Mouse (Mus musculus): ENCODE results near the gene Adprhl1. TPM values are rescaled to one million over a fixed set of nuclear protein-coding genes. Genes with fewer than 3 reads are reported as not detected.
A peak's percentile ranks its signal among the peaks of the same experiment; 100 is the strongest.

Gene Adprhl1
- total RNA-seq, 2 experiments from 2014 or later, result 51.9 to 71.6 TPM

DNA sequence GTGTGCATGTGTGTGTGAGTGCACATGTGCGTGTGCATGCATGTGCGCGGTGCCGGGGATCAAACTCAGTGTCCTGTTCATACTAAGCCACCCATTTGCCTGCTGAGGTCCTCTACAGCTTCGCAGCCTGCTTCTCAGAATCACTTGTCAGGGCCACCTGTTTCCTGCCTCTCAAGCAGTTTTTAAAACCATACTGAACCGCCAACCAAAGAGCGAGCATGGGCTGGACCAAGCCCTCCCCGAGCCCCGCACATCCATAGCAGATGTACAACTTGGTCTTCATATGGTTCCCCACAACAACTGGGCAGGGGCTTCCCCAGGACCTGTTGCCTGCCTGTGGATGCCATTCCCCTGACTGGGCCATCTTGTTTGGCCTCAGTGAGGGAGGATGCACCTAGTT lies 13.9 kb downstream of the Adprhl1 start:
- intact Hi-C loops (cut with DNase I; ENCODE audit: low total_unique reads), result no loop called here
- DNase-seq, result no peak

DNA sequence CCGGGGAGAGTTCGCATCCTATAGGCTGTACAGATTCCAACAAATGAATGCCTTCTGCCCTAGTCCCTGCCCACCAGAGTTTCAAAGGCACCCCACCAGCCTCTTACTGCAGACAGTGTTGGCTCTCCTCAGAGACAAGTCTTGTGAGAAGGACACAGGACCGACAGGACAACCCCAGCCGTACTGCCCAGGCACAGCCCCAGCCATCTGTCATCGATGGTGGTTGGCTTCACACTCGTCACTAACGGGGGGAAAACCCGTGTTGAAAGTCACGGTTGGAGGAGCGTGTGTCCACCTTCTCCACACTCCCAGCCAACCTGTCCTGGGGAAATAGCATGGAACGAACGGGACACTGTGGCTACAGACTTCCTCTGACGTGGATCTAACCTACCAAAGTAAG lies 19.2 kb downstream of the Adprhl1 start:
- intact Hi-C loops (cut with DNase I; ENCODE audit: low total_unique reads), result no loop called here
- DNase-seq, result no peak

DNA sequence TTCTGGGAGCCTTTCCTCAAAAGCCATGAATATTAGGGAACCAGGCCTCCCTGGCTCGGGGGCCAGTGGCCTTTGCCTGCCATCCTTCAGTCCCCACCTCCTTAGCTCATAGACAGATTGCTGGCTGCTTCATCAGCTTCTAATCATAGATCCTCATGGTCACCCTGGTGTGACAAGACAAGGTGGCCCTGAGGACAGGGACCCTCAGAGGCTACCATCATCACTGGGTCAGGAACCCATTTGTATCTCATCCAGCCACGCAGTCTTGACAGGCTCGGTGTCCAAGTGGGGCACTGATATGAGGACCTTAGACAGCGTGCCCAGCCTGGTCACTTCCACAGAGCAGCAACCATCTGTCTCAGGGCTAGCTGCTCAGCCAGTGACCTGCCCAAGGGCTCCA lies 23.5 kb downstream of the Adprhl1 start:
- intact Hi-C loops (cut with DNase I; ENCODE audit: low total_unique reads), result no loop called here
- no peak for DNase-seq

DNA sequence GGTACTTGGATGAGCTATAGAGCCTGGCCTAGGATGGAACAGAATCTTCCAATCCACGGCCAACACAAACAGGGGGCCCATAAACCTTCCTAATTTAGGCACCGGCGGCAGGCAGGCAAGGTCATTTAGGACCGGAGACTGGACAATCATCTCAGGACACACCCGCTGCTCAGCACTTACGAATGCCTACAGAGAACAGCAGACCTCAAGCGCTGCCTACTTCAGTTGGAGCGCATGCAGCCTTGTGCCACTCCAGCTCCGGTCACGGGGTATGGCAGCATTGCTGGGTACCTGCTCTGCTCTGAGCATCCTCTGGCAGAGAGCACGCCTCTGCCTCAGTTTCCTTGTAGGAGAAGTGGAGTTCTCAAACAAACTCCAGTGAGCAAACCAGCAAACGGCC lies 24.2 kb downstream of the Adprhl1 start:
- no peak for DNase-seq
- intact Hi-C loops (cut with DNase I; ENCODE audit: low total_unique reads), result no loop called here

DNA sequence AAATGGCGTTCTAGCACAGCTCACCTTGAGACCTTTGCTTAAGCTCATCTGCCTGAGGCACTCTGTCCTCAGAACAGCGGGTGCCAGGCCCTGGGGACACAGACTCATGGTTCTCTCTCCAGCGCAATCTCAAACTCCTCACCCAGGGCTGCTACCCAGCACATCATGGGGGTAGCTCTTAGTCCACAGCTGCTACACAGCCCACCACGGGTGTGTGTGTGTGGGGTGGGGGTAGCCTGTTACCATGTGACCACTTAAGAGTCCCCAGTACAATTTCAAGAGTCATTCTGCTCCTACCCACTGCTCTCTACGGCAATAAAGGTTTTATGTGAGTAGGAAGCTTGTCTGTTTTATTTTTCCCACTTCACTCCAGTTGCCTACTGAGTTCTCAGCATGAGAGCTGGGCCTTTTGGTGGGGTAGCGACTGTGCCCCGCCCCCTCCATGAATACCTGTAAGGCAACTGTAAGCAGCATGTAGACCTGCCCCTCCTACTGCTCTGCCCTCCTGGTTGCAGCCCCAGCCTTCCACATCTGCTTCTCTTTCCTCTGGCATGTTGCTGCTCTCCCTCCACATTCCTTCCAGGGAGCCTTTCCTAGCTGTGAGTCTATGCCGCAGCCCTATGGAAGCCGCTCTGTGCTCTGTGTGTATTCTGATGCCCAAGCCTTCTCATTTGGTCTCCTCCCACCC lies 24.9 kb downstream of the Adprhl1 start:
- intact Hi-C loops (cut with DNase I; ENCODE audit: low total_unique reads), result no loop called here
- DNase-seq, result no peak

DNA sequence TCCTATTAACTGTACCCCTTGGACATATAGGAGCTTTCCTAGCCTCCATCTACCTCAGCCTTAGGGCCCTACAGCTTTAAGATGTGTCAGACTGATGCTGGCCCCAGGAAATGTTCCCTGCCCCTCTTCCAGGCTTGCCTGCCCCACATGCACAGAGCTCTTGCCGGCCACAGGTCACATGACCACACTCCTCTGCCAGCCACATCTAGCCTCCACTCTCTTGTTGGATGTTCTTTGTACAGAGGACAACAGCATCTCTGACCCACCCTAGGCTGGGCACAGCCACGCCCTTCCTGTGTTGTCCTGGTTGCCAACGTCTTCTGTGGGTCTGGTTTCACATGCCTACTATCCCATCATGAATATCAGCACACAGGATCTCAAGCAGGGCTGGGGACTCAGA lies 26.8 kb downstream of the Adprhl1 start:
- intact Hi-C loops (cut with DNase I; ENCODE audit: low total_unique reads), result no loop called here
- DNase-seq, result no peak

DNA sequence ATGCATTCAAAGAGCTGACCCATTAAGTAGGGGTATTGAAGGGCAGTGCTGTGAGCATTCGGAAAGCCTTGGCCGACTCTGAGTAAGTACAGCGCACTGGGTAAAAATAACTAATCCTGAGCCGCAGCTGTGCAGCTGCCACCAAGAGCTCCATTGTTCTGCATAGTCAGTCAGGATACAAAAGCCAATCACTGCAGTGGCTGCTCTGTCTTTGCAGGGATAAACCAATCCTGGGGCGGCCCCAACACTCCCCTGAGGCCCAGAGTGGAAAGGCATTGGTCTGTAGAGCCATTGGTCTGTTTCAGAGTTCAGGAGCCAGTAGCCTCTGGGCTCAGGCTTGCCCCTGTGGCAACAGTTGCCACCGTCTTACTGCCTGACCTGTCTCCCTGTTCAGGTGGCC lies 27.7 kb downstream of the Adprhl1 start:
- intact Hi-C loops (cut with DNase I; ENCODE audit: low total_unique reads), result no loop called here
- no peak for DNase-seq

DNA sequence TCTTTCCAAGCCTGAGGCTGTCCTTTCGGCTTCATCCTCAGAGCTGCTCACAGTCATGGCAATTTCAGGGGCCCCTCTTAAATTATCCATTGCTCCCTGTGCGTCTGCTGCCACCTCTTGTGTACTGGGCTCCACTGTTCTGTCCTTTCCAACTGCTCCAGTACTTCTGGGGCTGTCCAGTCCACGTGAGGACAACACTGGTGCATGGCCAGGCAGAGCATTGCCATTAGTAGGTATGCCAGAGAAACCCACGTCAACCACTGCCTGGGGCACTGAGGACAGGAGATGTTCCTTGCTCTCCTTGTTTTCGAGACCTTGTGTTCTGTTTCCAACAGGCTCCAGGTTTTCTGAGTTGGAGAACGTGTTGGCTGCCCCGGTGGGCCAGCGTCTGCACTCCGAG lies 29.5 kb downstream of the Adprhl1 start:
- no peak for DNase-seq
- intact Hi-C loops (cut with DNase I; ENCODE audit: low total_unique reads), result no loop called here

DNA sequence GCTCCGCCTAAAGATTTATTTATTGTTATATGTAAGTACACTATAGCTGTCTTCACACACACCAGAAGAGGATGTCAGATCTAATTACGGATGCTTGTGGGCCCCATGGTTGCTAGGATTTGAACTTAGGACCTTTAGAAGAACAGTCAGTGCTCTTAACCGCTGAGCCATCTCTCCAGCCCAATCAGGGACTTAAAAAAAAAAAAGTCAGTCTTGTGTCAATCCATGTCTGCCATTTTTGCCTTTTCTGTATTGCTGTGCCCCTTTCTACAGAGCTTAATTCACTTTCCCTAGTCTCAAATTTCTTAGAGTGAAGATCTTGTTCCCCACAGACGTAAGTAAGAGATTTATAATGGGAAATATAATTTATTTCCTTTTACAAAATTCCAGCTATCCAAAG lies 35.5 kb downstream of the Adprhl1 start:
- intact Hi-C loops (cut with DNase I; ENCODE audit: low total_unique reads), result no loop called here
- DNase-seq, result no peak

DNA sequence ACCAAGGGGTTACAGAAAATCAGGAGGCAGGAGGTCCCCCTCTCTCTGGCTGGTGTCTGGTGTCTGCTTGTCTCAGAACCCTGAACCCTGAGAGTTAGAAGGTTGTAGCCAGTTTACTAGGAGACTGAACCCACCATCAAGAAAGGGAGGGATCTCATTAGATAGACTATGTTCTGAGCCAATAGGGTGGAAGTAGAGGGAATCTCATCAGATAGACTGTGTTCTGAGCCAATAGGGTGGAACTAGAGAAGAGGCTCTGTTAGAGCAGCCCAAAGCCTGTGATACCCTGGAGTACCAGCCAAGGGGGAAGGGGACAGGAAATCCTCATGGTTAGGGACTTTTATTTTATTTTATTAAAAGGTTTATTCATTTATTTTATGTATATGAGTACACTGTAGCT lies 36.0 kb downstream of the Adprhl1 start:
- DNase-seq, result no peak
- intact Hi-C loops (cut with DNase I; ENCODE audit: low total_unique reads), result no loop called here

DNA sequence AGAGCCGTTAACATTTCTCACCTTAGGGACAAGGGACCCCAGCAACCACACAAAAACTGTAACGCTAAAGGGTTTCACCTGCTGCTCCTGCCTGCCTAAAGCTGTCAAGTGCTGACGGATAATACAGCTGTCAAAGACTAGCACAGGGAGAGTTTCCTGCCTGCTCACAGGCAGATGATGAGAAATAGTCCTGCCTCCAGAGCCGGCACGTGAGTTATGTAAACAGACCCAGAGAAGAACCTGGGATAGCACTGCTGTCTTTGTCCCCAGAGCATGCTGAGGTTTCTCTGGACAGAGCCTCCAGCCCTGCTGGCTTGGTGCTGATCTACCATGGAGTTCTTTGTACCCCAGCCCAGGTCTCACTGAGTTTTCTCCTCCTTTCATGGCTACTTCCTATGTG lies 36.9 kb downstream of the Adprhl1 start:
- DNase-seq, result no peak
- intact Hi-C loops (cut with DNase I; ENCODE audit: low total_unique reads), result no loop called here

DNA sequence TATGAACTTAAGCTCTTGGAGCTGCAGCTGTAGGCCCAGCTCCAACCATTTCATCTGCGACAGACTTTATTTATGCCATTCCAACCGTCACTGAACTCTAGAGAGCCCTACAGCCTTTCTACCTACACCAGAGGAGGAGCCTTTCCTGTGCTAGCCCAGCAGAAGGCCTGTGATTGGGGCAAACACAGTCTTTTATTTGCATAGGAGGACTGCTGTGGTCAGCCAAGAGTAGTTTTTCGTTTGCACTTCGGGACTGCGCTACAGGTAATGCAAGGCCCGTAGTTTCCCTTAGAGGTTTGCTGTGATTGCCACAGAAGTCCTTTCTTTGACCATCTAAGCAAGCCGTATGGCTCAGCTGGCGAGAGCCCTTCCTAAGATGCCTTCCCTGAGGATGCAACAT lies 37.6 kb downstream of the Adprhl1 start:
- intact Hi-C loops (cut with DNase I; ENCODE audit: low total_unique reads), result no loop called here
- DNase-seq, result no peak

DNA sequence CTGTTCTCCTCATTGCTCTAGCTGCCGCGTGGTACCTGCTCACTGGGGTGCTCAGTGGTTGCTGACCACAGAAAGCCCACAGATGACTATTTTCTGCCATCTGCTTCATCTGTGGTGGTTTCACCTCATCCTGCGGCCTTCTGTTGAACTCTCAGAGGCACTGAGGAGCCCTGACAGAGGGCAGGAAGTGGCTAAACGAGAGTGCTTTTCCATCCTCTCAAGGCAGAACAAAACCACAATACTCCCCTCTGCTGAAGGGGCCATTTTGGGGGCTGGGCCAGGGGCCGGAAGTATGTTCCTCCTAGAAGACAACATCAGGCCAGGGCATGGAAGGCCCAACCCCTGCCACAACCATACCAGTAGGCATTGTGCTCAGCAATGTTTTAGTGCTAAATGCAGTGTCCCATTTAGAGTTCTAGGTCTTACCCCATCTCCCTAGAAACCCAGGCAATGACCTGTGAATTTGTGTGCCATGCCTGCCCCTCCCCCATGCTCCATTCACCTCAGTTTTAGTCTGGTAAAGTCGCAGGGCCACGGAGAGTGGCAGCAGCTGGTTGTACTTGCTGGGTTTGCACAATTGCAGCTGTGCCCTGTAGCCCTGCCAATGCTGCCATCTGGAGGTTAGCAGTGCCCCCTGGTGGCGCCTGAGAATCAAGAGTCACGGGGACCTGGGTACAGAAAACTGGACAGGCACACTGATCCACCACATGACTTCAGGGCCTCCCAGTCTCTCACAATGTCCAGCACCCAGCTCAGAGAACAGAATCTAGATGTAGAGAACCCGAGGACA lies 40.3 kb downstream of the Adprhl1 start:
- intact Hi-C loops (cut with DNase I; ENCODE audit: low total_unique reads), result loop anchor here (5.0 kb wide), 1 partner anchor 231 kb away; no protein-coding TSS in a partner anchor
- peak; percentile 91 for DNase-seq

DNA sequence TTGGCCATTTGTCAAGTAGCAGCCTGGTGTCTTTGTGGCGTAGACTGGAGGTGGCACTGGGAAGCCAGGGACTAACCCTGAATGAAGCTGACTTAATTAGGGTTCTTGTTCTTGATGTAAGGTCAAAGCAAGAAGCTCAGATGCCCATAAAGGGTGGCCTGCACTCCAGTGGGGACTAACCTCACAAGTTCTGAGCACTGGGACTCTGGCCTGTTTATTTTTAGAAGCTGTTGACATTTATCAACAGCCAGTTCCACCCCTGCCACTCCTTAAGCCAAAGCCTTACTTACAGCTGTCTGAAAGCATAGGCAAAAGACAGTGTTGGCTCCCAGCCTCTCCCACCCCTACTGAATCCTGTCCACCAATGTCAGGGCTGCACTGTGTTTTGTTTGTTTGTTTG lies 44.2 kb downstream of the Adprhl1 start:
- DNase-seq, result peak; percentile 32
- intact Hi-C loops (cut with DNase I; ENCODE audit: low total_unique reads), result loop anchor here (5.0 kb wide), 1 partner anchor 227 kb away; no protein-coding TSS in a partner anchor

DNA sequence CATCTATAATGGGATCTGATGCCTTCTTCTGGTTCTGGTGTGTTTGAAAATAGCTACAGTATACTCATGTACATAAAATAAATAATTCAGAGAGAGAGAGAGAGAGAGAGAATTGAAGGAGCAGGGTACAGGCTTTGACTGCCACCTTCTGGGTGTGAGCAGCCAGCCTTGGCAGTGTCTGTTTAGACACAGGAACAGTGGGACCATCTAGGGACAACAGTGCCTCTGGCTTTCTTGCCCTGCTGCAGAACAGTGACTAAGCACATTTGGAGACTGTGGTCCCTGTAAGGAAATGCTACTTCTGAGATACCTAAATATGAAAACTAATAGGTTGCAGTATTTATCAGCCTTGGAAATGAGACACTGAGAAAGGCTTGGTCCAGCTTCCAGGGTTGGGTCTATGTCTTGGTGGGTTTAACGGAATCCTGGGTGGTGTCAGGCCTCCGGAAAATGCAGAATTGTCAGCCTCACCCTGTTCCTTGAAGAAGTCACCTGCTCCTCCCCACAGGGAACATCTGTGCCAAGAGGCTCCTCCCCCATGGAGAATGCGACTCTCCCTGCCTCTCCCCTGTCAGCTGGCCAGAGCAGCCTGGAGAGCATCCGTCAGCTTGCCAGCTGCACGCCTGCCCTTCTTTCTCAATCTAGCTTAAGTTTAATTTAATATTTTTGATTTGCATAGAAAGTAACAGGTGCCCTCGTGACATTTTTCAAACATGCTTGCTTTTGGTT lies 45.2 kb downstream of the Adprhl1 start:
- peak; percentile 81 for DNase-seq
- intact Hi-C loops (cut with DNase I; ENCODE audit: low total_unique reads), result no loop called here

DNA sequence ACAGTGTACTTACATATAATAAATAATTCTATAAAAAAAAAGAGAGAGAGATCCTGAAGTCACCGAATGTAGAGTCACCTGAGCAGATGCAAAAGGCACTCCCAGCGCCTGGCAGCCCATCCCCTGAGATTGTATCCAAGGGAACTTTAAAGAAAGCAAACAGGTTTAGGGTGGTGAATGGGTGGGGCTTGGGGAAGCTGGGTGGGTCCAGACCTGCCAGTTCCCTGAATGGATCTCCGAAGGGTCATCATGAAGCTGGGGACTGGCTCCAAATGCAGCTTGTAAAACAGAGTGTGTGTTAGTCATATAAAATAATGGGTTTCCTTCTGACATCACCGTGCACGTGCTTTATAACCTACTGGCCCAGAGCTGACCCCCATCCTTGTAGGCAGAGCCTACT lies 47.7 kb downstream of the Adprhl1 start:
- no peak for DNase-seq
- intact Hi-C loops (cut with DNase I; ENCODE audit: low total_unique reads), result no loop called here

DNA sequence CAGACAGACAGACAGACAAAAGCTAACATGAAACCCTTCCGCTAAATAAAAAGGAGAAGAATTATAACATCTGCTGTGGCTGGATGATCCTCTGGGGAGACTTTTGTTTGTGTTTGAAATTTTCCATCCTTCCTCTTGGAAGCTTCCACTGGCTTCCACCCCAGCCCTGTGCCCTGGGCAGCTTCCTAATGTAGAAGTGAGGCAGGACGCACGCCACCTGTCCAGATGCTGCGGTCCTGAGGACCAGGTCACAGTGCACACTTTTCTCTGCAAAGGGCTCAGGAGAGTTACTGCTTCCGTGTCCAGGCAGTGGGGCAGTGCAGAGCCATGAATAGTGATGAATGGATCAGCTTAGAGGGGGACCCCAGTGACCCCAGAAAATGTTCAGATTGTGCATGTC lies 48.7 kb downstream of the Adprhl1 start:
- DNase-seq, result no peak
- intact Hi-C loops (cut with DNase I; ENCODE audit: low total_unique reads), result no loop called here

DNA sequence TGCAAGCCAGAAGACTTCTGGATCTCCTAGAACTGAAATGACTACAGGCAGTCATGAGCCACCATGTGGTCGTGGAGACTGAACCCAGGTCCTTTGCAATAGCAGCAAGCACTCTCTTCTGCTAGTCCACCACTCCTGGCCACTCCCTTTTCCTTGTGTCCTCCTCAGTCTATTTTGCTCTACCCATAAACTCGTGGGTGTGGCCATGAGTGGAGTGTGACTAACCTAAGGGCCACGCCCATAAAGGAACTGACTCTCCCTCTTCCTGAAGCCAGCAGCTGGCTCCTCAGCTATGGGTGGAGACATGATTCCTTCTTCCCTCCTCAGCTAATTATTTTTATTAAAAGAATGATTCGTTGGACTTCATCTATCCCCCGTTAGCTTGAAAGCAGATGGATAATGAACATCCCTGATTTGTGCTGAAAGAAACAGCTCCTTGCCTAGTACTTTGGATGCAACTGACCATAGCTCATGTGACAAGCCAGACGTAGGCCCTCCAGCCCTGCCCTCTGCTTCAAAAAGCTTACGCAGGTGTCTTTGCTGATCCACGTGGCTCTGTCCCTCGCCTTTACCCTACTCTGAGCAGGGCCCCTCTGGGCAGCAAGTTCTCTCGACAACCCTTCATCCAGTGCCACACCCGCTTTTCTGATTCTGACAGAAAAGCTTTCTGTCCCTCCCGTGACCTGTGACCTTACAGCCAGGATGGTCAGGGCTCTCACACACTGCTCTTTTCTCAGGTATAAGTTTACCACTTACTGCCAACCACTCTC lies 49.4 kb downstream of the Adprhl1 start:
- DNase-seq, result no peak
- intact Hi-C loops (cut with DNase I; ENCODE audit: low total_unique reads), result no loop called here

DNA sequence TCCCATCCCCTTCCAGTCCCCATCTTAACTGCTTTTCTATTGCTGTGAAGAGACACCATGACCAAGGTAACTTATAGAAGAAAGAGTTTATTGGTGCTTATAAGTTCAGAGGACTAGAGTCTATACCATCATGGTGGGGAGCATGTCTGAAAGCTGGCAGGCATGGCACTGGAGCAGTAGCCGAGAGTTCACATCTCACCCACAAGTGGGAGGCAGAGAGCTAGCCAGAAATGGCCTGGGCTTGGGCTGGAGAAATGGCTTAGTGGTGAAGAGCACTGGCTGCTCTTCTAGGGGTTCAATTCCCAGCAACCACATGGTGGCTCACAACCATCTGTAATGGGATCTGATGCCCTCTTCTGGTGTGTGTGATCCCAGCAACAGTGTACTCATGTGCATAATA lies 50.5 kb downstream of the Adprhl1 start:
- intact Hi-C loops (cut with DNase I; ENCODE audit: low total_unique reads), result no loop called here
- no peak for DNase-seq

DNA sequence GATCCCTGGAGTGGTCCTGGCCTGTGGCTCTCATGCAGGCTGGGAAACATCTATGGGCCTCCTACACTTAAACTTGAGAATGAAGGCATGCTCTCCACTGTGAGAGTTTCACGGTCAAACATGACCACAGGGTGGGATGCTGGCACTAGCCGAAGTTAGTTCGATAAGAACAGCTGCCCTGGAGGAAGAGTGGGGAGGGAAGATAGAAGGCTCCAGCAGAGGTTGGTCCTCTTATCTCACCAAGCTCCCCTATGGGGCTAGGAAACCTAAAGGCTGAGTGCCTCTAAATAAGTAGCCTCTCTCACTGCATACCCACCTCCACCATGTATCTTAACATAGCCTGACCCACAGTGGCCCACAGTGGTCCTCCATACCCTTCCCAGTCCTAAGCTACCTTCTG lies 51.2 kb downstream of the Adprhl1 start:
- intact Hi-C loops (cut with DNase I; ENCODE audit: low total_unique reads), result no loop called here

More for the DNA sequence above, 51.2 kb downstream of the Adprhl1 start:
- DNase-seq, result no peak
